Mouse (Mus musculus): Measurements from ENCODE around the gene Gm4778. TPM values are rescaled to one million over a fixed set of nuclear protein-coding genes. Genes with fewer than 3 reads are reported as not detected.
"Not testable (repeated sequence)": the region's sequence is repeated elsewhere in the genome, so short reads cannot be mapped to it uniquely, and the experiment has no call there.

Gm4778 gene
- total RNA-seq (2014; rRNA removed) (not detected in 2 replicates), polyA plus RNA-seq (2015; fragmentation: Nextera tagmentation; extraction: Ambion mirVana) (not detected in 2 replicates)

DNA sequence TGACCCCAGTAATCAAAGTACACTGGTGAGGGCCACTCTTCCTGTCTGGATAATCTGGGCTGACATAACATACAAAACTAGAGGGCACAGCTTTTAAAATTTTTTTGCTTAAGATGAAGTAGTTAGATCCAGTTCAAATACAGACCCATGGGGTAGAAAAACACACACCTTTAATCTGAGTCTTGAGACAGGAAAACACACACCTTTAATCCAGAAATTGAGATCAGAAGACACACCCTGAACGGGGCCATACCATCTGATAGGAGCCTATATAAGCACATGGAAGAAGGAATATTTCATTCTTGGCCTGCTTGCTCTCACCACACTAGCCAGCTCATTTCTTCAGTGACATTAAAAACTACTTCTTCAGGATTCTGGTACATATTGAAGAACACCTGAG, at the start of gene Gm4778:
Gm4778 (plus strand) TSS at position 301 of the 400 bp plus-strand sequence.
- WGBS: 100% methylated on average over 1 of the region's 1 CpGs
- H3K27me3 ChIP-seq (ENCODE audit: insufficient read depth, low read length); H3K4me3 ChIP-seq (ENCODE audit: low read depth, low read length): not testable (repeated sequence)

GRCm38 (mm10) chr3:94260598-94260997, 3.2 kb upstream of the Gm4778 start:
- peak; percentile 65; the same call in 1 of the 2 replicates for ATAC-seq (ENCODE audit: low FRiP score)
- Histone ChIP-seq H3K9me3 (ENCODE audit: low read length) (no peaks in the 10 kb centered on the region), H3K27me3 (ENCODE audit: insufficient read depth, low read length) (no peaks in the 10 kb centered on the region), H3K9ac (replicated peaks; ENCODE audit: low read length, poor library complexity, severe bottlenecking) (no peak overlapping the region), H3K36me3 (ENCODE audit: insufficient read depth, low read length) (no peaks in the 10 kb centered on the region), H3K4me2 (ENCODE audit: low read depth, low read length, poor library complexity, severe bottlenecking) (no peak overlapping the region), H3K27ac (ENCODE audit: low read depth, low read length) (no peak overlapping the region), H3K4me1 (ENCODE audit: insufficient read depth, low read length) (no peaks in the 10 kb centered on the region), H3K4me3 (ENCODE audit: low read depth, low read length) (no peak overlapping the region)
- 53% methylated on average over 6 of the region's 6 CpGs for WGBS
- DNase-seq (ENCODE audit: low spot score): peak; percentile 66
- peak; percentile 73 for TF ChIP-seq CTCF (IDR thresholded peaks at IDR 0.05)

More for the DNA sequence above, at the start of gene Gm4778:
- H3K4me2 ChIP-seq (ENCODE audit: low read depth, low read length, poor library complexity, severe bottlenecking); H3K4me1 ChIP-seq (ENCODE audit: insufficient read depth, low read length); ATAC-seq (ENCODE audit: low FRiP score); H3K27ac ChIP-seq (ENCODE audit: low read depth, low read length); H3K9ac ChIP-seq (replicated peaks; ENCODE audit: low read length, poor library complexity, severe bottlenecking); H3K36me3 ChIP-seq (ENCODE audit: insufficient read depth, low read length); DNase-seq (ENCODE audit: low spot score); H3K9me3 ChIP-seq (ENCODE audit: low read length): not testable (repeated sequence)

- H3K4me2 ChIP-seq (ENCODE audit: low read depth, low read length, poor library complexity, severe bottlenecking): no peak overlapping the region
Observed at GRCm38 (mm10) chr3:94275991-94276390, 12.2 kb downstream of the Gm4778 start.

DNA sequence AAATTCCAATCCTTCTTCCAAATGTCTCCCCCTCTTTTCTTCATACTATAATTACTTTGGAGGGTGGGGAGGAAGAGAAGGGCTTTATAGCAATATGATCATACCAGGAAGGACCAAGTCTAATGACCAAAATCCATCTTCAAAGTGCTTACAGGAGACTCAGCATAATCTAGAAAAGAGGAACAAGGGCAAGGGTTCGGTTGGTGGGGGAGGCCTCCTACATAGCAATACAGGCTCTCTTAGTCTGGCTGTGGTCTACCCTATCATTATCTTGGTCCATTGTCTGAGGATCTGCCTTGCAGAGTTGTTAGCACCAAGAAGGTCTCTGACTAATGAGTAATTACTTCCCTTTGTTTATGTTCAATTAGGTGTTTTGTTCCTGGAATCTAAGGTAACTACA, 41.6 kb downstream of the Gm4778 start:
- H3K4me3 ChIP-seq (ENCODE audit: low read depth, low read length): no peak overlapping the region
- H3K9me3 ChIP-seq (ENCODE audit: low read length): no peaks in the 10 kb centered on the region
- no peak overlapping the region for H3K9ac ChIP-seq (replicated peaks; ENCODE audit: low read length, poor library complexity, severe bottlenecking)
- no peaks in the 10 kb centered on the region for H3K36me3 ChIP-seq (ENCODE audit: insufficient read depth, low read length)
- no peak for ATAC-seq (ENCODE audit: low FRiP score)
- no peak for TF ChIP-seq CTCF (IDR thresholded peaks at IDR 0.05)
- 78% methylated on average over 1 of the region's 1 CpGs for WGBS
- no peak overlapping the region for H3K27ac ChIP-seq (ENCODE audit: low read depth, low read length)
- H3K4me1 ChIP-seq (ENCODE audit: insufficient read depth, low read length): 0 out of 2 replicates have a peak, but pooled peaks cover 3% of the 10 kb centered on the region
- no peak for DNase-seq (ENCODE audit: low spot score)
- H3K27me3 ChIP-seq (ENCODE audit: insufficient read depth, low read length): no peaks in the 10 kb centered on the region
- H3K4me2 ChIP-seq (ENCODE audit: low read depth, low read length, poor library complexity, severe bottlenecking): no peak overlapping the region

More at GRCm38 (mm10) chr3:94275991-94276390, 12.2 kb downstream of the Gm4778 start:
- Histone ChIP-seq H3K9me3 (ENCODE audit: low read length) (no peaks in the 10 kb centered on the region), H3K27ac (ENCODE audit: low read depth, low read length) (no peak overlapping the region), H3K27me3 (ENCODE audit: insufficient read depth, low read length) (no peaks in the 10 kb centered on the region), H3K9ac (replicated peaks; ENCODE audit: low read length, poor library complexity, severe bottlenecking) (no peak overlapping the region), H3K4me3 (ENCODE audit: low read depth, low read length) (no peak overlapping the region), H3K4me1 (ENCODE audit: insufficient read depth, low read length) (no peaks in the 10 kb centered on the region), H3K36me3 (ENCODE audit: insufficient read depth, low read length) (no peaks in the 10 kb centered on the region)
- WGBS: 84% methylated on average over 7 of the region's 11 CpGs
- TF ChIP-seq CTCF (IDR thresholded peaks at IDR 0.05): no peak
- ATAC-seq (ENCODE audit: low FRiP score) (0 out of 2 replicates have a peak, but pooled peaks have one; percentile 20), DNase-seq (ENCODE audit: low spot score) (no peak)

DNA sequence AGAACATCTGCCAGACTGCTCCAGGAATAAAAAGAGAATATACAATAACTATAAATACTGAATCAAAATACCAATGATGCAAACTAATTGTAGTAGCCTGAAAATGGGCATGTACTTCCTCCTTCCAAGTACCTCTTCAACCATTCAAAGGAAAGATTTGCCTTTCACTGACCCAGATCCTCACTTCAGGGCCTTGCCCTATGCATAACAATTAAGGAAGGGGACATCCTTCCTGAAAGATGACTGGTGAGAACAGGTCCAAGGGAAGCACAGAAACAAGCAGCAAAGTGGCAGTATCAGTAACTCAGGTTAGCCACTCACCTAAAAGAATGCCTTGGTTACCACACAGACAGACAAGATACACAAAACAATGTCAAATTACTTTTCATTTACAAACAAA, 43.1 kb downstream of the Gm4778 start:
- H3K4me3 ChIP-seq (ENCODE audit: low read depth, low read length): no peak overlapping the region
- H3K27ac ChIP-seq (ENCODE audit: low read depth, low read length): no peak overlapping the region
- no peak for TF ChIP-seq CTCF (IDR thresholded peaks at IDR 0.05)
- H3K4me2 ChIP-seq (ENCODE audit: low read depth, low read length, poor library complexity, severe bottlenecking): no peak overlapping the region
- no peak overlapping the region for H3K9ac ChIP-seq (replicated peaks; ENCODE audit: low read length, poor library complexity, severe bottlenecking)
- DNase-seq (ENCODE audit: low spot score) (no peak), ATAC-seq (ENCODE audit: low FRiP score) (no peak)
- H3K36me3 ChIP-seq (ENCODE audit: insufficient read depth, low read length): no peaks in the 10 kb centered on the region
- H3K4me1 ChIP-seq (ENCODE audit: insufficient read depth, low read length): 0 out of 2 replicates have a peak, but pooled peaks cover 3% of the 10 kb centered on the region
- H3K27me3 ChIP-seq (ENCODE audit: insufficient read depth, low read length): no peaks in the 10 kb centered on the region
- H3K9me3 ChIP-seq (ENCODE audit: low read length): no peaks in the 10 kb centered on the region

DNA sequence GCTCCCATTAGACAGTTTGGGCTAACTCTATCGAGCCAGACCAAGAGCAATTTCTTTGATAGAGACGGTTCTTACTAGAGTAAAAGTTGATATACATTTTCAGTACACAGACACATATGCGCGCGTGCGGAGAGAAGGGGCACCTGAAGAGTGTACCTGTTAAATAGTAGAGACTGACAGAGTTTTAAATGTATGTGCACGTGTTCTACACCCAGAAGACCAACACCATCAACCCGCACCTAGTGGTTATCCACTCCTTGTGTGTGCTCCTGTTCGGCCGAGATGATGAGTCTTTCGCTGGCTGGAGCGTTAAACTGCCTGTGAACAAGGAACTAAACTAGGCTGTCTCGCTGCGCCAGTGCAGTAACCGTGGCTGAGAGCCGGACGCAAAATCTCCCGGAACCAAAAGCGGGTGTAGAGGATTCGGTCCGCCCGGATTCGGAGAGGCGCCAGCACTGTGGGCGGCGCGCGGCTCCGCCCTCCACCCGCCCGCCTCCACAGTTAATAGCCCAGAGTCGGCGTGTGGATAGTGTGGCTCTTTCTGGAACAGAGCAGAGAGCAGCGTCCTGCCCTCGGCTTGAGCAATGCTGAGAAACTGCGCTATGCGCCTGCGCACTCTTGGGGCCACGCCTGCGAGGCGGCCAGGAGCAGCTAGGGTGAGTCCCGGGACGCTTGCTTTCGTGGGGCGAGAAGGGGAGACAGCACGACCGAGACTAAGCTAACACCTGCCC, 46.0 kb downstream of the Gm4778 start, which contains the start of gene Them4:
Them4 (plus strand) TSS at position 457 of the 731 bp plus-strand sequence.
- no peaks in the 10 kb centered on the region for H3K27me3 ChIP-seq (ENCODE audit: insufficient read depth, low read length)
- peak within 1 kb of the TSS; percentile 78 for H3K27ac ChIP-seq (ENCODE audit: low read depth, low read length)

More for the DNA sequence above, 46.0 kb downstream of the Gm4778 start, which contains the start of gene Them4:
- H3K9ac ChIP-seq (replicated peaks; ENCODE audit: low read length, poor library complexity, severe bottlenecking): peak within 1 kb of the TSS; percentile 86
- H3K4me2 ChIP-seq (ENCODE audit: low read depth, low read length, poor library complexity, severe bottlenecking): peak within 1 kb of the TSS; percentile 52
- peak; percentile 27; the same call in 1 of the 2 replicates for TF ChIP-seq CTCF (IDR thresholded peaks at IDR 0.05)
- peak within 1 kb of the TSS; percentile 66 for H3K4me3 ChIP-seq (ENCODE audit: low read depth, low read length)
- DNase-seq (ENCODE audit: low spot score) (peak; percentile 96), ATAC-seq (ENCODE audit: low FRiP score) (peak; percentile 100)
- 0 out of 2 replicates have a peak, but pooled peaks cover 3% of the 10 kb centered on the region for H3K4me1 ChIP-seq (ENCODE audit: insufficient read depth, low read length)
- WGBS: 1% methylated on average over 47 of the region's 47 CpGs
- no peaks in the 10 kb centered on the region for H3K36me3 ChIP-seq (ENCODE audit: insufficient read depth, low read length)
- no peaks in the 10 kb centered on the region for H3K9me3 ChIP-seq (ENCODE audit: low read length)

Measured in midbrain, postnatal 0 days (tissue).